Mouse (Mus musculus) right cerebral cortex, postnatal 4 days (tissue): ENCODE measurements at regions not wholly inside any gene's neighbourhood (a gene's known extent, or its start where the extent isn't known, plus 50 kb on each side); places are given as distances from the start of the nearest gene placed in this dataset.
A peak's percentile ranks its signal among the peaks of the same experiment; 100 is the strongest.
"Not testable (repeated sequence)": the region's sequence is repeated elsewhere in the genome, so short reads cannot be mapped to it uniquely, and the experiment has no call there.

Source experiments
- DNase-seq: peaks from one replicate; pipeline ENCODE4 v3.0.0-alpha.2; 2022

GRCm38 (mm10) chr4:29282169-29282568, 469.2 kb downstream of the Epha7 start:
- DNase-seq, result no peak

- DNase-seq, result peak; percentile 26
These were observed 488.4 kb downstream of the Epha7 start for GRCm38 (mm10) chr4:29301348-29301747.

- no peak for DNase-seq
These were observed 491.0 kb downstream of the Epha7 start for GRCm38 (mm10) chr4:29303951-29304350.

- DNase-seq, result no peak
These were observed 494.3 kb downstream of the Epha7 start for GRCm38 (mm10) chr4:29307245-29307644.

GRCm38 (mm10) chr4:29323921-29324320, 511.0 kb downstream of the Epha7 start:
- DNase-seq, result no peak

GRCm38 (mm10) chr4:29329145-29329544, 516.2 kb downstream of the Epha7 start:
- no peak for DNase-seq

GRCm38 (mm10) chr4:29331747-29332146, 518.8 kb downstream of the Epha7 start:
- DNase-seq, result no peak

GRCm38 (mm10) chr4:29337245-29337644, 524.3 kb downstream of the Epha7 start:
- DNase-seq, result no peak

GRCm38 (mm10) chr4:29362191-29362590, 549.3 kb downstream of the Epha7 start:
- no peak for DNase-seq

- no peak for DNase-seq
These were observed 576.4 kb downstream of the Epha7 start for GRCm38 (mm10) chr4:29389282-29389681.

- no peak for DNase-seq
These were observed 577.4 kb downstream of the Epha7 start for GRCm38 (mm10) chr4:29390333-29390732.

- no peak for DNase-seq
These were observed 589.2 kb downstream of the Epha7 start for GRCm38 (mm10) chr4:29402143-29402542.

GRCm38 (mm10) chr4:29414616-29415015, 601.7 kb downstream of the Epha7 start:
- no peak for DNase-seq

GRCm38 (mm10) chr4:29420198-29420792, 607.4 kb downstream of the Epha7 start:
- no peak for DNase-seq

- DNase-seq, result not testable (repeated sequence)
These were observed 618.6 kb downstream of the Epha7 start for GRCm38 (mm10) chr4:29431493-29431892.

- DNase-seq, result no peak
These were observed 650.4 kb downstream of the Epha7 start for GRCm38 (mm10) chr4:29463329-29463728.

- DNase-seq, result no peak
These were observed 653.4 kb downstream of the Epha7 start for GRCm38 (mm10) chr4:29466315-29466714.

GRCm38 (mm10) chr4:29480384-29481092, 667.6 kb downstream of the Epha7 start:
- no peak for DNase-seq

- DNase-seq, result no peak
These were observed 668.3 kb downstream of the Epha7 start for GRCm38 (mm10) chr4:29481093-29481715.

GRCm38 (mm10) chr4:29482407-29482806, 669.5 kb downstream of the Epha7 start:
- no peak for DNase-seq

GRCm38 (mm10) chr4:29500844-29501243, 687.9 kb downstream of the Epha7 start:
- DNase-seq, result no peak

- DNase-seq, result peak; percentile 9
These were observed 712.1 kb downstream of the Epha7 start for GRCm38 (mm10) chr4:29525051-29525450.

- peak; percentile 72 for DNase-seq
These were observed 713.1 kb downstream of the Epha7 start for GRCm38 (mm10) chr4:29525769-29526658.
